8 mouse cellular contexts compared by ENCODE assay signal in the genomic region with DNA sequence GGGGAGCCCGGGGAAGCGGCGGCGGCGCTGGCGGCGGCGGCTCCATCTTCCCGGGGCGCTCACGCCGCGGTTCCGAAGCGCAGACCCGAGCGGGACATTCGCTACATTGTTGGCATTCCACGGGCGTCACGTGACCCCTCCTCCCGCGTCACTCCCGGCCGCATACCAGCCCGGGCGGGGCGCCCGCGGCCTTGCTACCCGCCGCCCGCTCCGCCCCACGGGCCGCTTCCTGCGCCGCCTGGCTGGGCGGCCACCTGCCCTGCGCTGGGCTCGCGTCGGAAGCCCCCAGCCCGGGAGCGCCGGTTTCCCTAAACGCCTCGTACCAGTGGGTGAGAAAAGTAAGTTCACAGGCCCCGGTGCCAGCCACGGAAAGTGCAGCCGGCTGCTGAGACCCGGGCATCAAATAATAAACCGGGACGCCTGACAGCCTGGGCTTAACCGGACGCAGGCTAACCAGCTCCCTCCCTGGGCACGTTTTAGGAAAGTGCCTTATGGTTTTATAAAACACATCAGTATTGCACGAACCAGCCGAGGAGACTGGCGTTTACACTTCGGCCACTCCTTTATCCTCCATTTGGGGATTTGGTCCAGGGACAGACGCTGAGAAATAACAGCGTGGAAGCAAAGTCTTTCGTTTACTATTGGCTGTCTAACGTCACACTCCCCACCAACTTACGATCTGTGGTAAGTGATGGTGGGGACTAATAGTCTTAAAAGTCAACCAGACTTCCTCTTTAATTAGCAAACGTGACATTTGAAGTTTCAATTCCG. TPM values are rescaled to one million over a fixed set of nuclear protein-coding genes. Genes with fewer than 3 reads are reported as not detected.
DNase-seq lines count a peak whose midpoint lies in the region; ATAC-seq and TF ChIP-seq lines count a peak whose summit lies in the region.

Gene Gm49361 (minus strand): TSS at position 103 of the 771 bp plus-strand sequence.

- H3K27ac ChIP-seq in intestine, postnatal 0 days (ENCODE audit: low read depth, low read length): peak within 1 kb of the TSS; percentile 96
- peak within 1 kb of the TSS; percentile 96 for H3K27ac ChIP-seq in midbrain, embryonic 10.5 days (replicated peaks)

- H3K27me3 ChIP-seq in intestine, postnatal 0 days (replicated peaks; ENCODE audit: control insufficient read depth, insufficient read depth, low read length): no peaks in the 10 kb centered on the region
- H3K27me3 ChIP-seq in midbrain, embryonic 10.5 days (ENCODE audit: low read depth, poor library complexity, severe bottlenecking): peaks cover 13% of the 10 kb centered on the region

- under 1% methylated on average over 60 of the region's 68 CpGs for WGBS in intestine, postnatal 0 days
- WGBS in midbrain, embryonic 10.5 days: under 1% methylated on average over 67 of the region's 68 CpGs

- peak within 1 kb of the TSS; percentile 95 for H3K4me2 ChIP-seq in intestine, postnatal 0 days (replicated peaks; ENCODE audit: low read depth)

- peak; percentile 42 for TF ChIP-seq CTCF in intestine, postnatal 0 days (IDR thresholded peaks at IDR 0.05; ENCODE audit: low read depth)

- H3K36me3 ChIP-seq in intestine, postnatal 0 days (ENCODE audit: control insufficient read depth, insufficient read depth): no peaks in the 10 kb centered on the region
- no peaks in the 10 kb centered on the region for H3K36me3 ChIP-seq in midbrain, embryonic 10.5 days

- H3K9ac ChIP-seq in intestine, postnatal 0 days (ENCODE audit: low read depth, low read length): peak within 1 kb of the TSS; percentile 95

- H3K4me3 ChIP-seq in intestine, postnatal 0 days (ENCODE audit: low read depth, low read length): peak within 1 kb of the TSS; percentile 97
- H3K4me3 ChIP-seq in midbrain, embryonic 10.5 days: peak within 1 kb of the TSS; percentile 90

- H3K4me1 ChIP-seq in intestine, postnatal 0 days (replicated peaks; ENCODE audit: control insufficient read depth, insufficient read depth, low read length): 0 out of 2 replicates have a peak, but pooled peaks cover 4% of the 10 kb centered on the region
- peaks cover 47% of the 10 kb centered on the region for H3K4me1 ChIP-seq in midbrain, embryonic 10.5 days

- H3K9me3 ChIP-seq in intestine, postnatal 0 days (ENCODE audit: control insufficient read depth): no peaks in the 10 kb centered on the region
- no peaks in the 10 kb centered on the region for H3K9me3 ChIP-seq in midbrain, embryonic 10.5 days (replicated peaks)

- peak; percentile 88 for ATAC-seq in intestine, postnatal 0 days

- DNase-seq in adrenal gland, adult 8-10 months: peak; percentile 88
- peak; percentile 88 for DNase-seq in embryo, embryonic 9.5 days (ENCODE audit: extremely low spot score)
- DNase-seq in gonadal fat pad, adult 2 months (ENCODE audit: low read depth): peak; percentile 13
- DNase-seq in left cerebral cortex, postnatal 36 days (ENCODE audit: low spot score in 2 of 2): peak; percentile 81 to 82
- DNase-seq in midbrain, embryonic 10.5 days (ENCODE audit: low spot score): peak; percentile 89
- peak; percentile 68 to 75 for DNase-seq in right cerebral cortex, postnatal 36 days (ENCODE audit: low spot score in 2 of 2)
- DNase-seq in yolk sac, embryonic 10.5 days (ENCODE audit: low spot score): peak; percentile 86

- intact Hi-C loops in left cerebral cortex, postnatal 36 days (cut with DNase I): loop anchor here (5.0 kb wide), 1 partner anchor 51 kb away; the partner anchor contains the start of gene Sap18

RNA-seq across cellular contexts. Expression of gene Gm49361, which starts in this region (rescaled TPM):
- 1 to 10 TPM in 3 of 4 experiments, not detected in 1; 2.4 to 5.0 (median 2.6) TPM for total RNA-seq in adrenal gland, adult 8-10 months (2022)
- polyA plus RNA-seq in gonadal fat pad, adult 2 months (2012; rRNA removed): not detected in 2 replicates
- polyA plus RNA-seq in intestine, postnatal 0 days (2015; fragmentation: Nextera tagmentation; extraction: Ambion mirVana): not detected in 2 replicates
- total RNA-seq in left cerebral cortex, postnatal 36 days (2021): not detected
- polyA plus RNA-seq in midbrain, embryonic 10.5 days (2016; fragmentation: Nextera tagmentation; extraction: Ambion mirVana): not detected in 2 replicates

Comparison
In these comparisons a context has a peak if more than half of its experiments do, and no peak if none do; other contexts are left out.
1. Peak in every context shown above with its lines: DNase-seq, ATAC-seq, H3K4me3 ChIP-seq and H3K27ac ChIP-seq.
2. Peak in DNase-seq in gonadal fat pad, adult 2 months; RNA of the gene not detected or under 1 TPM.
3. Peak in ATAC-seq, H3K4me3 ChIP-seq, H3K27ac ChIP-seq, H3K9ac ChIP-seq and H3K4me2 ChIP-seq in intestine, postnatal 0 days; RNA of the gene not detected or under 1 TPM.
4. Peak in DNase-seq in left cerebral cortex, postnatal 36 days; RNA of the gene not detected or under 1 TPM.
5. Peak in DNase-seq, H3K4me3 ChIP-seq and H3K27ac ChIP-seq in midbrain, embryonic 10.5 days; RNA of the gene not detected or under 1 TPM.
6. DNase-seq: peak in every context shown above with its lines; median percentile 89 in midbrain, embryonic 10.5 days; 88 in adrenal gland, adult 8-10 months; 88 in embryo, embryonic 9.5 days; 86 in yolk sac, embryonic 10.5 days; 82 in left cerebral cortex, postnatal 36 days; 72 in right cerebral cortex, postnatal 36 days; 13 in gonadal fat pad, adult 2 months.